Mouse (Mus musculus): ENCODE results near the gene Ubac1.

Ubac1 gene

GRCm38 (mm10) chr2:25975141-25975770 lies 46.3 kb downstream of the Ubac1 start:
- TF ChIP-seq CTCF (conservative IDR thresholded peaks at IDR 0.05; ENCODE audit: low read length) = no peak
- no peak for TF ChIP-seq POU5F1 (IDR thresholded peaks at IDR 0.05; ENCODE audit: borderline replicate concordance, low read length)
- TF ChIP-seq NANOG (IDR thresholded peaks at IDR 0.05; ENCODE audit: borderline replicate concordance, low read length) = no peak
- Histone ChIP-seq H3K27me3 (ENCODE audit: insufficient read depth, low read length) (no peaks in the 10 kb centered on the region), H3K9me3 (ENCODE audit: low read length) (no peaks in the 10 kb centered on the region), H3K4me1 (replicated peaks; ENCODE audit: low read depth, low read length) (peaks cover 68% of the 10 kb centered on the region), H3K4me3 (replicated peaks; ENCODE audit: low read length) (no peak overlapping the region), H3K36me3 (ENCODE audit: insufficient read depth, low read length) (peaks cover 54% of the 10 kb centered on the region)

- peaks cover 55% of the 10 kb centered on the region for H3K4me1 ChIP-seq (replicated peaks; ENCODE audit: low read depth, low read length)
- H3K36me3 ChIP-seq (ENCODE audit: insufficient read depth, low read length) = peaks cover 71% of the 10 kb centered on the region
- no peak for TF ChIP-seq POU5F1 (IDR thresholded peaks at IDR 0.05; ENCODE audit: borderline replicate concordance, low read length)
- no peak for TF ChIP-seq CTCF (conservative IDR thresholded peaks at IDR 0.05; ENCODE audit: low read length)
- no peak for TF ChIP-seq NANOG (IDR thresholded peaks at IDR 0.05; ENCODE audit: borderline replicate concordance, low read length)
- no peaks in the 10 kb centered on the region for H3K9me3 ChIP-seq (ENCODE audit: low read length)
- no peaks in the 10 kb centered on the region for H3K27me3 ChIP-seq (ENCODE audit: insufficient read depth, low read length)
- no peak overlapping the region for H3K4me3 ChIP-seq (replicated peaks; ENCODE audit: low read length)
These were observed 51.1 kb downstream of the Ubac1 start for GRCm38 (mm10) chr2:25970426-25970825.

- H3K27me3 ChIP-seq (ENCODE audit: insufficient read depth, low read length) = no peaks in the 10 kb centered on the region
- H3K4me1 ChIP-seq (replicated peaks; ENCODE audit: low read depth, low read length) = peaks cover 44% of the 10 kb centered on the region
- H3K9me3 ChIP-seq (ENCODE audit: low read length) = no peaks in the 10 kb centered on the region
- no peak overlapping the region for H3K4me3 ChIP-seq (replicated peaks; ENCODE audit: low read length)
- TF ChIP-seq POU5F1 (IDR thresholded peaks at IDR 0.05; ENCODE audit: borderline replicate concordance, low read length) (no peak), NANOG (IDR thresholded peaks at IDR 0.05; ENCODE audit: borderline replicate concordance, low read length) (no peak), CTCF (conservative IDR thresholded peaks at IDR 0.05; ENCODE audit: low read length) (no peak)
- H3K36me3 ChIP-seq (ENCODE audit: insufficient read depth, low read length) = peaks cover 82% of the 10 kb centered on the region
These were observed 52.2 kb downstream of the Ubac1 start for GRCm38 (mm10) chr2:25969319-25969718.

GRCm38 (mm10) chr2:25949291-25949690 lies 72.3 kb downstream of the Ubac1 start:
- H3K4me3 ChIP-seq (replicated peaks; ENCODE audit: low read length) = no peak overlapping the region
- peaks cover 86% of the 10 kb centered on the region for H3K36me3 ChIP-seq (ENCODE audit: insufficient read depth, low read length)
- no peaks in the 10 kb centered on the region for H3K9me3 ChIP-seq (ENCODE audit: low read length)
- no peaks in the 10 kb centered on the region for H3K27me3 ChIP-seq (ENCODE audit: insufficient read depth, low read length)
- H3K4me1 ChIP-seq (replicated peaks; ENCODE audit: low read depth, low read length) = no peaks in the 10 kb centered on the region
- TF ChIP-seq NANOG (IDR thresholded peaks at IDR 0.05; ENCODE audit: borderline replicate concordance, low read length) (no peak), CTCF (conservative IDR thresholded peaks at IDR 0.05; ENCODE audit: low read length) (no peak), POU5F1 (IDR thresholded peaks at IDR 0.05; ENCODE audit: borderline replicate concordance, low read length) (no peak)
